ENCODE assay signal across 10 mouse cellular contexts in the genomic region with DNA sequence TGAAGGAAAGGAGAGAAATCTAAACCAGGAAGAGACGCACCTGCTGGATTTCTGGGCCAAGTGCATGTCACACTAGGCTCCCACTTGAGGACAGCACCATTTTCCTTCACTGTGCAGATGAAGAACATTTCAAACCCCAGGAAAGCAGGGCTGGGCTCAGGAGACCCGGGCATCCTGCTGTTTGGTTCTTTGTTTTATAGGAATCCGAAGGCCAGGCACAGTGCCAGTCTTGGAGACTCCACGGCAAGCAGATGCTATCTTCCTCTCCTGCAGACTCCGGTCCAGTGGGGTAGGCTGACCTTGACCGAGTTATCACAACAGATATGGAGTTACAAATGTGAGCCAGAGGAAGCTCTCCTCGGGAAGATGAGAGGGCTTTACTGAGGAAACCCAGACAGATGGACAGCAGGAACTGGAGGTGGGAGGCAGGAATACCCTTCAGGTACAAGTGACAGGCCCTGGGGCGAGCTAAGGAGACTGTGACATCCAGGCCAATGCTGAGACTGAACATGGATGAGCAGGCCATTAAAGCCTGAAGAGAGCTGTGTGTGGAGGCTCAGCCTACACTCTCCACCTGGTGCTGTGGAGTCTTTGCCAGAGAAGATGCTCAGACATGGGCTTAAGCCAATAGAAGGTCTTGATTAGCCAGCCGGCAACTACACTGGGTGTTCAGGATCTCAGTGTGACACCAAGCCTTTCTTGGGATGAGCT.
DNase-seq lines count a peak whose midpoint lies in the region; ATAC-seq and TF ChIP-seq lines count a peak whose summit lies in the region.
"Had no signal": no experiment of that assay in that cellular context is flagged by ENCODE, and none has a peak within 500 bp of the region (broad histone marks: within the 10 kb centered on the region; RNA-seq: fewer than 3 reads in every experiment).

No protein-coding gene starts in this region.

- no peak overlapping the region for H3K4me2 ChIP-seq in forebrain, embryonic 13.5 days
- no peak overlapping the region for H3K4me2 ChIP-seq in midbrain, embryonic 16.5 days (ENCODE audit: low read length)
- H3K4me2 ChIP-seq in liver, embryonic 11.5 days, result no peak overlapping the region
- H3K4me2 ChIP-seq in kidney, embryonic 14.5 days (replicated peaks; ENCODE audit: low read depth, low read length), result no peak overlapping the region
- H3K4me2 ChIP-seq: heart, embryonic 13.5 days; limb, embryonic 12.5 days had no signal

- peaks cover 48% of the 10 kb centered on the region for H3K4me1 ChIP-seq in forebrain, embryonic 13.5 days
- H3K4me1 ChIP-seq in midbrain, embryonic 16.5 days (ENCODE audit: control insufficient read depth, insufficient read depth, low read length), result peaks cover 30% of the 10 kb centered on the region
- H3K4me1 ChIP-seq in liver, embryonic 11.5 days (replicated peaks; ENCODE audit: control insufficient read depth, insufficient read depth, low read length), result no peaks in the 10 kb centered on the region
- peaks cover 16% of the 10 kb centered on the region; the same call in 1 of the 2 replicates for H3K4me1 ChIP-seq in kidney, embryonic 14.5 days (ENCODE audit: control insufficient read depth, insufficient read depth, low read length)
- H3K4me1 ChIP-seq: limb, embryonic 12.5 days had no signal

- TF ChIP-seq CTCF in layer of hippocampus, adult 2 months (conservative IDR thresholded peaks at IDR 0.05), result no peak

- H3K27me3 ChIP-seq in forebrain, embryonic 13.5 days, result peaks cover 47% of the 10 kb centered on the region
- no peaks in the 10 kb centered on the region for H3K27me3 ChIP-seq in midbrain, embryonic 16.5 days (ENCODE audit: control insufficient read depth, insufficient read depth, low read depth, low read length)
- no peaks in the 10 kb centered on the region for H3K27me3 ChIP-seq in liver, embryonic 11.5 days (replicated peaks; ENCODE audit: control insufficient read depth, insufficient read depth, low read length)
- no peaks in the 10 kb centered on the region for H3K27me3 ChIP-seq in kidney, embryonic 14.5 days (ENCODE audit: control insufficient read depth, insufficient read depth, low read length)
- H3K27me3 ChIP-seq: heart, embryonic 13.5 days; limb, embryonic 12.5 days had no signal

- no peaks in the 10 kb centered on the region for H3K36me3 ChIP-seq in forebrain, embryonic 13.5 days (ENCODE audit: poor library complexity, severe bottlenecking)
- no peaks in the 10 kb centered on the region for H3K36me3 ChIP-seq in midbrain, embryonic 16.5 days (ENCODE audit: control insufficient read depth, insufficient read depth, low read length)
- no peaks in the 10 kb centered on the region for H3K36me3 ChIP-seq in liver, embryonic 11.5 days (ENCODE audit: control insufficient read depth, insufficient read depth, low read length)
- H3K36me3 ChIP-seq in kidney, embryonic 14.5 days (ENCODE audit: control insufficient read depth, insufficient read depth, low read length), result no peaks in the 10 kb centered on the region
- H3K36me3 ChIP-seq: heart, embryonic 13.5 days; limb, embryonic 12.5 days had no signal

- 45% methylated on average over 9 of the region's 9 CpGs for WGBS in forebrain, embryonic 13.5 days
- WGBS in midbrain, embryonic 16.5 days, result 52% methylated on average over 9 of the region's 9 CpGs
- 69% methylated on average over 9 of the region's 9 CpGs for WGBS in liver, embryonic 11.5 days
- 45% methylated on average over 9 of the region's 9 CpGs for WGBS in kidney, embryonic 14.5 days

- no peak overlapping the region for H3K4me3 ChIP-seq in layer of hippocampus, adult 2 months
- H3K4me3 ChIP-seq in forebrain, embryonic 13.5 days, result no peak overlapping the region
- no peak overlapping the region for H3K4me3 ChIP-seq in midbrain, embryonic 16.5 days (ENCODE audit: low read depth, low read length)
- no peak overlapping the region for H3K4me3 ChIP-seq in liver, embryonic 11.5 days (ENCODE audit: low read depth, low read length)
- no peak overlapping the region for H3K4me3 ChIP-seq in kidney, embryonic 14.5 days (ENCODE audit: low read length)
- H3K4me3 ChIP-seq: heart, embryonic 13.5 days; limb, embryonic 12.5 days had no signal

- intact Hi-C loops in heart, postnatal 10 days (cut with DNase I), result no loop called here

- no peaks in the 10 kb centered on the region for H3K9me3 ChIP-seq in forebrain, embryonic 13.5 days (replicated peaks)
- no peaks in the 10 kb centered on the region for H3K9me3 ChIP-seq in midbrain, embryonic 16.5 days (replicated peaks; ENCODE audit: control insufficient read depth, low read length, poor library complexity, severe bottlenecking)
- H3K9me3 ChIP-seq in liver, embryonic 11.5 days (ENCODE audit: control insufficient read depth, low read length), result no peaks in the 10 kb centered on the region
- no peaks in the 10 kb centered on the region for H3K9me3 ChIP-seq in kidney, embryonic 14.5 days (ENCODE audit: control insufficient read depth, low read length)
- H3K9me3 ChIP-seq: heart, embryonic 13.5 days; limb, embryonic 12.5 days had no signal

- 0 out of 2 replicates have a peak overlapping the region, but pooled peaks have one; percentile 48 for H3K9ac ChIP-seq in forebrain, embryonic 13.5 days
- no peak overlapping the region for H3K9ac ChIP-seq in midbrain, embryonic 16.5 days (ENCODE audit: low read depth, low read length)
- no peak overlapping the region for H3K9ac ChIP-seq in liver, embryonic 11.5 days (ENCODE audit: low read depth, low read length)
- no peak overlapping the region for H3K9ac ChIP-seq in kidney, embryonic 14.5 days (ENCODE audit: low read depth, low read length)
- H3K9ac ChIP-seq: heart, embryonic 13.5 days; limb, embryonic 12.5 days had no signal

- H3K27ac ChIP-seq in layer of hippocampus, adult 2 months, result peak overlapping the region; percentile 57; the same call in 1 of the 2 replicates
- H3K27ac ChIP-seq in forebrain, embryonic 13.5 days, result peak overlapping the region; percentile 88
- H3K27ac ChIP-seq in midbrain, embryonic 16.5 days (ENCODE audit: low read length), result peak overlapping the region; percentile 30; the same call in 1 of the 2 replicates
- H3K27ac ChIP-seq in liver, embryonic 11.5 days (ENCODE audit: low read depth, low read length), result no peak overlapping the region
- H3K27ac ChIP-seq in kidney, embryonic 14.5 days (ENCODE audit: low read depth, low read length), result no peak overlapping the region
- H3K27ac ChIP-seq: heart, embryonic 13.5 days; limb, embryonic 12.5 days had no signal

- ATAC-seq in forebrain, embryonic 13.5 days, result no peak
- ATAC-seq in midbrain, embryonic 16.5 days, result no peak
- no peak for ATAC-seq in liver, embryonic 11.5 days (replicated peaks; ENCODE audit: low FRiP score)
- no peak for ATAC-seq in kidney, embryonic 14.5 days (ENCODE audit: low FRiP score, low TSS enrichment)

- peak; percentile 39 to 42 for DNase-seq in layer of hippocampus, adult 2 months (ENCODE audit: low spot score in 2 of 2)
- no peak for DNase-seq in layer of hippocampus, adult 9-10 months (ENCODE audit: low spot score)
- DNase-seq in adrenal gland, adult 8-10 months, result peak; percentile 54
- no peak for DNase-seq in liver, embryonic 11.5 days (ENCODE audit: low spot score)
- no peak for DNase-seq in heart, postnatal 10 days

Comparison
In these comparisons a context has a peak if more than half of its experiments do, and no peak if none do; other contexts are left out.
1. DNase-seq: peak in layer of hippocampus, adult 2 months (2 of 2) and adrenal gland, adult 8-10 months (single experiment); none in layer of hippocampus, adult 9-10 months (single experiment), liver, embryonic 11.5 days (single experiment) and heart, postnatal 10 days (0 of 2).
2. H3K27ac ChIP-seq: peak in layer of hippocampus, adult 2 months (single experiment), forebrain, embryonic 13.5 days (single experiment) and midbrain, embryonic 16.5 days (single experiment); none in liver, embryonic 11.5 days (single experiment) and kidney, embryonic 14.5 days (single experiment).